Mouse (Mus musculus): ENCODE results near the gene Lrp2.

- TF ChIP-seq CTCF (IDR thresholded peaks at IDR 0.05; ENCODE audit: low read depth, low read length) (no peak), GATA1 (IDR thresholded peaks at IDR 0.05; ENCODE audit: borderline replicate concordance, low read length) (no peak)
These were observed 45.6 kb upstream of the Lrp2 start for GRCm38 (mm10) chr2:69631449-69631848.
